Mouse (Mus musculus): ENCODE measurements at regions not wholly inside any gene's neighbourhood (a gene's known extent, or its start where the extent isn't known, plus 50 kb on each side); places are given as distances from the start of the nearest gene placed in this dataset.

GRCm38 (mm10) chr6:141023501-141023900, 225.6 kb upstream of the Pde3a start:
- DNase-seq (ENCODE audit: extremely low spot score, low read depth, low spot score), result no peak

- no peak for DNase-seq (ENCODE audit: extremely low spot score, low read depth, low spot score)
These were observed 221.7 kb upstream of the Pde3a start for GRCm38 (mm10) chr6:141027353-141027752.

GRCm38 (mm10) chr6:141027787-141028186, 221.3 kb upstream of the Pde3a start:
- no peak for DNase-seq (ENCODE audit: extremely low spot score, low read depth, low spot score)

- no peak for DNase-seq (ENCODE audit: extremely low spot score, low read depth, low spot score)
These were observed 214.2 kb upstream of the Pde3a start for GRCm38 (mm10) chr6:141034824-141035223.

- no peak for DNase-seq (ENCODE audit: extremely low spot score, low read depth, low spot score)
These were observed 207.7 kb upstream of the Pde3a start for GRCm38 (mm10) chr6:141041358-141041757.

- no peak for DNase-seq (ENCODE audit: extremely low spot score, low read depth, low spot score)
These were observed 207.1 kb upstream of the Pde3a start for GRCm38 (mm10) chr6:141041781-141042625.

- no peak for DNase-seq (ENCODE audit: extremely low spot score, low read depth, low spot score)
These were observed 200.8 kb upstream of the Pde3a start for GRCm38 (mm10) chr6:141048271-141048670.

- DNase-seq (ENCODE audit: extremely low spot score, low read depth, low spot score), result no peak
These were observed 198.9 kb upstream of the Pde3a start for GRCm38 (mm10) chr6:141050038-141050684.

- DNase-seq (ENCODE audit: extremely low spot score, low read depth, low spot score), result no peak
These were observed 195.0 kb upstream of the Pde3a start for GRCm38 (mm10) chr6:141054026-141054425.

- DNase-seq (ENCODE audit: extremely low spot score, low read depth, low spot score), result no peak
These were observed 189.7 kb upstream of the Pde3a start for GRCm38 (mm10) chr6:141059250-141059916.

- no peak for DNase-seq (ENCODE audit: extremely low spot score, low read depth, low spot score)
These were observed 183.3 kb upstream of the Pde3a start for GRCm38 (mm10) chr6:141065724-141066123.

GRCm38 (mm10) chr6:141068861-141069467, 180.1 kb upstream of the Pde3a start:
- DNase-seq (ENCODE audit: extremely low spot score, low read depth, low spot score), result no peak

- no peak for DNase-seq (ENCODE audit: extremely low spot score, low read depth, low spot score)
These were observed 179.2 kb upstream of the Pde3a start for GRCm38 (mm10) chr6:141069896-141070295.

GRCm38 (mm10) chr6:141071507-141071906, 177.6 kb upstream of the Pde3a start:
- no peak for DNase-seq (ENCODE audit: extremely low spot score, low read depth, low spot score)

- DNase-seq (ENCODE audit: extremely low spot score, low read depth, low spot score), result no peak
These were observed 157.8 kb upstream of the Pde3a start for GRCm38 (mm10) chr6:141091076-141091780.

- no peak for DNase-seq (ENCODE audit: extremely low spot score, low read depth, low spot score)
These were observed 157.3 kb upstream of the Pde3a start for GRCm38 (mm10) chr6:141091781-141092140.

GRCm38 (mm10) chr6:141097338-141098122, 151.5 kb upstream of the Pde3a start:
- no peak for DNase-seq (ENCODE audit: extremely low spot score, low read depth, low spot score)

- no peak for DNase-seq (ENCODE audit: extremely low spot score, low read depth, low spot score)
These were observed 130.8 kb upstream of the Pde3a start for GRCm38 (mm10) chr6:141118287-141118686.

- DNase-seq (ENCODE audit: extremely low spot score, low read depth, low spot score), result no peak
These were observed 122.3 kb upstream of the Pde3a start for GRCm38 (mm10) chr6:141126614-141127396.
